Mouse (Mus musculus) MEL (cell line): ENCODE results near the gene Atp8b2. TPM values are rescaled to one million over a fixed set of nuclear protein-coding genes. Genes with fewer than 3 reads are reported as not detected.

Source experiments
- DNase-seq: peaks from one replicate; pipeline ENCODE4 v3.0.0; 2011; ENCODE audit warnings: low read depth, low spot score
- H3K27ac ChIP-seq: 2 replicates; pipeline ENCODE4 v1.5.1; 2012; ENCODE audit warnings: low read depth, mild to moderate bottlenecking, control low read depth, low read length, moderate library complexity; ENCODE audit not compliant: control insufficient read depth
- H3K27me3 ChIP-seq, 2 experiments: fragments of 150-350 bp in 1 of 2; sonication (generic) in 1 of 2; 2 replicates each; pipeline ENCODE4 v1.6.1; 2012; ENCODE audit warnings: low read length in 2 of 2, mild to moderate bottlenecking in 2 of 2, improper control_type of control experiment in 1 of 2, moderate library complexity in 1 of 2; ENCODE audit not compliant: insufficient read depth in 2 of 2, control insufficient read depth in 1 of 2
- H3K36me3 ChIP-seq, 2 experiments: 2 replicates each; pipeline ENCODE4 v1.6.1; 2012 to 2014; ENCODE audit warnings: low read length in 2 of 2, improper control_type of control experiment in 1 of 2, inconsistent platforms in 1 of 2, mild to moderate bottlenecking in 1 of 2; ENCODE audit not compliant: insufficient read depth in 2 of 2, control insufficient read depth in 1 of 2
- H3K4me1 ChIP-seq, 2 experiments: fragments of 150-350 bp in 1 of 2; sonication (generic) in 1 of 2; 2 replicates each; pipeline ENCODE4 v1.6.1; 2012; ENCODE audit warnings: low read length in 2 of 2, improper control_type of control experiment in 1 of 2, mild to moderate bottlenecking in 1 of 2; ENCODE audit not compliant: insufficient read depth in 2 of 2, control insufficient read depth in 1 of 2
- H3K4me3 ChIP-seq, 2 experiments: fragments of 150-350 bp in 1 of 2; sonication (generic) in 1 of 2; 2 replicates each; pipeline ENCODE4 v1.5.1; 2012; ENCODE audit warnings: low read depth in 2 of 2, low read length in 2 of 2, mild to moderate bottlenecking in 2 of 2, moderate library complexity in 2 of 2, control low read depth in 1 of 2, improper control_type of control experiment in 1 of 2; ENCODE audit not compliant: control insufficient read depth in 1 of 2, insufficient read depth in 1 of 2
- H3K79me2 ChIP-seq: 2 replicates; pipeline ENCODE4 v1.6.1; 2012; ENCODE audit warnings: mild to moderate bottlenecking, low read length, moderate library complexity; ENCODE audit not compliant: control insufficient read depth, poor library complexity, insufficient read depth
- H3K9ac ChIP-seq: 2 replicates; pipeline ENCODE4 v1.6.1; 2012; ENCODE audit warnings: low read depth, mild to moderate bottlenecking, control low read depth, low read length, moderate library complexity; ENCODE audit not compliant: control insufficient read depth, poor library complexity, severe bottlenecking
- H3K9me3 ChIP-seq: fragments of 150-350 bp; sonication (generic); replicated peaks from 2 replicates; pipeline ENCODE4 v1.6.1; 2012; ENCODE audit warnings: mild to moderate bottlenecking, low read length, improper control_type of control experiment, moderate library complexity; ENCODE audit not compliant: insufficient read depth
- CHD1 ChIP-seq: IDR thresholded peaks from 2 replicates; pipeline ENCODE4 v1.6.1; 2012; ENCODE audit warnings: low read depth, mild to moderate bottlenecking, inconsistent platforms, low read length, improper control_type of control experiment
- CHD2 ChIP-seq: IDR thresholded peaks from 2 replicates; pipeline ENCODE4 v1.6.1; 2011; ENCODE audit warnings: low read length, improper control_type of control experiment
- CTCF ChIP-seq, 3 experiments: IDR thresholded peaks in 2 of 3; conservative IDR thresholded peaks in 1 of 3; 2 replicates each; pipeline ENCODE4 v1.5.1; 2011 to 2012; ENCODE audit warnings: low read length in 3 of 3, low read depth in 2 of 3, mild to moderate bottlenecking in 2 of 3, improper control_type of control experiment in 1 of 3, inconsistent platforms in 1 of 3, mixed read lengths in 1 of 3, moderate library complexity in 1 of 3; ENCODE audit not compliant: control insufficient read depth in 1 of 3, insufficient read depth in 1 of 3, poor library complexity in 1 of 3, severe bottlenecking in 1 of 3
- E2F4 ChIP-seq: IDR thresholded peaks from 2 replicates; pipeline ENCODE4 v1.6.1; 2011; ENCODE audit warnings: low read depth, low read length, improper control_type of control experiment, borderline replicate concordance
- ELF1 ChIP-seq: IDR thresholded peaks from 2 replicates; pipeline ENCODE4 v1.6.1; 2014; ENCODE audit warnings: low read depth, mild to moderate bottlenecking, inconsistent platforms, low read length, improper control_type of control experiment, moderate library complexity
- EP300 ChIP-seq, 2 experiments: IDR thresholded peaks; 2 replicates each; pipeline ENCODE4 v1.6.1; 2011; ENCODE audit warnings: improper control_type of control experiment in 2 of 2, low read length in 2 of 2, low read depth in 1 of 2, mild to moderate bottlenecking in 1 of 2
- GATA1 ChIP-seq: IDR thresholded peaks from 2 replicates; pipeline ENCODE4 v1.6.1; 2011; ENCODE audit warnings: low read depth, low read length, improper control_type of control experiment
- HCFC1 ChIP-seq: IDR thresholded peaks from 2 replicates; pipeline ENCODE4 v1.6.1; 2012; ENCODE audit warnings: low read depth, mild to moderate bottlenecking, inconsistent platforms, low read length, improper control_type of control experiment, moderate library complexity
- JUND ChIP-seq: IDR thresholded peaks from 2 replicates; pipeline ENCODE4 v1.6.1; 2011; ENCODE audit warnings: low read depth, mild to moderate bottlenecking, improper control_type of control experiment, low read length
- MAFK ChIP-seq: IDR thresholded peaks from 2 replicates; pipeline ENCODE4 v1.6.1; 2011; ENCODE audit warnings: low read depth, mild to moderate bottlenecking, low read length, improper control_type of control experiment, borderline replicate concordance
- MAX ChIP-seq: IDR thresholded peaks from 2 replicates; pipeline ENCODE4 v1.6.1; 2011; ENCODE audit warnings: low read length, improper control_type of control experiment
- MAZ ChIP-seq: IDR thresholded peaks from 2 replicates; pipeline ENCODE4 v1.6.1; 2012; ENCODE audit warnings: low read depth, mild to moderate bottlenecking, inconsistent platforms, low read length, improper control_type of control experiment
- MXI1 ChIP-seq: IDR thresholded peaks from 2 replicates; pipeline ENCODE4 v1.6.1; 2011; ENCODE audit warnings: mild to moderate bottlenecking, low read depth, low read length, improper control_type of control experiment
- MYB ChIP-seq: IDR thresholded peaks from 2 replicates; pipeline ENCODE4 v1.6.1; 2011; ENCODE audit warnings: mild to moderate bottlenecking, low read depth, low read length, improper control_type of control experiment
- MYC ChIP-seq: IDR thresholded peaks from 2 replicates; pipeline ENCODE4 v1.6.1; 2011; ENCODE audit warnings: low read depth, mild to moderate bottlenecking, low read length, improper control_type of control experiment, moderate library complexity
- POLR2AphosphoS5 ChIP-seq: IDR thresholded peaks from 2 replicates; pipeline ENCODE4 v1.6.1; 2012; ENCODE audit warnings: low read depth, borderline replicate concordance, mild to moderate bottlenecking, inconsistent platforms, low read length, moderate library complexity, mixed read lengths
- RAD21 ChIP-seq: IDR thresholded peaks from 2 replicates; pipeline ENCODE4 v1.6.1; 2011; ENCODE audit warnings: mild to moderate bottlenecking, low read depth, low read length, improper control_type of control experiment
- SIN3A ChIP-seq: IDR thresholded peaks from 2 replicates; pipeline ENCODE4 v1.6.1; 2012; ENCODE audit warnings: low read length, improper control_type of control experiment, inconsistent platforms
- SMC3 ChIP-seq: IDR thresholded peaks from 2 replicates; pipeline ENCODE4 v1.6.1; 2011; ENCODE audit warnings: low read depth, low read length, improper control_type of control experiment
- UBTF ChIP-seq: IDR thresholded peaks from 2 replicates; pipeline ENCODE4 v1.6.1; 2012; ENCODE audit warnings: low read depth, mild to moderate bottlenecking, inconsistent platforms, low read length, improper control_type of control experiment, moderate library complexity, borderline replicate concordance; ENCODE audit not compliant: insufficient read depth
- USF1 ChIP-seq: IDR thresholded peaks from 2 replicates; pipeline ENCODE4 v1.6.1; 2014; ENCODE audit warnings: low read depth, mild to moderate bottlenecking, inconsistent platforms, low read length, improper control_type of control experiment, moderate library complexity
- USF2 ChIP-seq, 2 experiments: IDR thresholded peaks; 2 replicates each; pipeline ENCODE4 v1.6.1; 2011 to 2012; ENCODE audit warnings: improper control_type of control experiment in 2 of 2, low read length in 2 of 2, borderline replicate concordance in 1 of 2, inconsistent platforms in 1 of 2, low read depth in 1 of 2, mild to moderate bottlenecking in 1 of 2; ENCODE audit not compliant: insufficient read depth in 1 of 2
- ZC3H11A ChIP-seq: IDR thresholded peaks from 2 replicates; pipeline ENCODE4 v1.6.1; 2012; ENCODE audit warnings: low read depth, mild to moderate bottlenecking, inconsistent platforms, low read length, improper control_type of control experiment
- ZNF384 ChIP-seq: IDR thresholded peaks from 2 replicates; pipeline ENCODE4 v1.6.1; 2012; ENCODE audit warnings: low read depth, mild to moderate bottlenecking, inconsistent platforms, low read length, improper control_type of control experiment
- polyA plus RNA-seq, 2 experiments: library from polyadenylated mRNA; stranded (reverse) in 1 of 2; unstranded in 1 of 2; fragments of >175 nt in 1 of 2; fragments of >200 nt in 1 of 2; gene quantifications; 2 replicates each; pipeline versions ENCODE4 v1.2.1 to v1.2.4; 2012; ENCODE audit warnings: low replicate concordance in 2 of 2, low read depth in 1 of 2; ENCODE audit not compliant: insufficient read length in 2 of 2, insufficient read depth in 1 of 2, missing spikeins in 1 of 2
- total RNA-seq: library from RNA; depleted of rRNA; stranded (reverse); fragments of 300-350 nt; gene quantifications from 2 replicates; pipeline ENCODE4 v1.2.3, GENCODE M21; 2012

Atp8b2 gene
- total and polyA plus RNA-seq, 3 experiments, result 27.1 to 44.7 TPM; not detected in 1

DNA sequence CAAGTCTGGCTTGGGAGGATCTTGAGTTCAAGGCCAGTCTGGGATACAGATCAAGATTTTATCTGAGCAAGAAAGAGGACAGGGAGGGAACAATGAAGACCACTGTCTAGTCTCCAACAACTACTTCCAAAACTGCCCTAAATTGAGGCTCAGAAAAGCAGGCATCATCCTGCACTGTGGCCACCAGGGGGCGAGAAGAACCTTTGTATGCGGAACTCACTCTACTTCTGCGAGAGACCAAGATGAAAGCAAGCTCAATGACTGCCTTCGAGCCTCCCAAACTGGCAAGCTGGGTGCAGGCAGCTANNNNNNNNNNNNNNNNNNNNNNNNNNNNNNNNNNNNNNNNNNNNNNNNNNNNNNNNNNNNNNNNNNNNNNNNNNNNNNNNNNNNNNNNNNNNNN lies 9.9 kb downstream of the Atp8b2 start:
- Histone ChIP-seq H3K27ac (no peak overlapping the region), H3K79me2 (no peaks in the 10 kb centered on the region), H3K9ac (no peak overlapping the region), H3K4me3 (no peak overlapping the region), H3K9me3 (no peaks in the 10 kb centered on the region), H3K27me3 (no peaks in the 10 kb centered on the region), H3K4me1 (peaks cover 6 to 8% of the 10 kb centered on the region in 2 experiments), H3K36me3 (peaks cover 2 to 9% of the 10 kb centered on the region in 2 experiments)
- no peak for TF ChIP-seq MAFK
- TF ChIP-seq SMC3, result peak; percentile 98
- no peak for TF ChIP-seq GATA1
- no peak for TF ChIP-seq CHD2
- no peak for TF ChIP-seq EP300 (IDR thresholded peaks at IDR 0.05; ENCODE audit: low read depth in 1 of 2, low read length in 2 of 2)
- peak; percentile 40; the same call in 1 of the 2 replicates for TF ChIP-seq HCFC1
- peak; percentile 56; the same call in 1 of the 2 replicates for TF ChIP-seq MYC
- TF ChIP-seq MAZ, result 0 out of 2 replicates have a peak, but pooled peaks have one; percentile 17
- no peak for TF ChIP-seq MYB
- TF ChIP-seq SIN3A, result peak; percentile 61
- no peak for TF ChIP-seq MXI1
- no peak for TF ChIP-seq MAX
- peak; percentile 94 for TF ChIP-seq RAD21
- TF ChIP-seq USF1, result no peak
- no peak for TF ChIP-seq CHD1
- no peak for TF ChIP-seq E2F4
- no peak for TF ChIP-seq POLR2AphosphoS5
- no peak for TF ChIP-seq USF2 (IDR thresholded peaks at IDR 0.05; ENCODE audit: borderline replicate concordance in 1 of 2, insufficient read depth in 1 of 2, low read depth in 1 of 2, low read length in 2 of 2)
- TF ChIP-seq ZC3H11A, result peak; percentile 86
- TF ChIP-seq CTCF (IDR thresholded peaks at IDR 0.05 in 2 of 3, conservative IDR thresholded peaks at IDR 0.05 in 1 of 3; ENCODE audit: control insufficient read depth in 1 of 3, insufficient read depth in 1 of 3, low read depth in 2 of 3, low read length in 3 of 3, poor library complexity in 1 of 3, severe bottlenecking in 1 of 3), result peak; percentile 94 to 98 (median 98)
- peak; percentile 83 for TF ChIP-seq ELF1
- peak; percentile 36; the same call in 1 of the 2 replicates for TF ChIP-seq ZNF384
- no peak for TF ChIP-seq UBTF
- TF ChIP-seq JUND, result no peak
- DNase-seq, result peak; percentile 91
